Comparison of ENCODE assay signal across 20 mouse cellular contexts in the genomic region with DNA sequence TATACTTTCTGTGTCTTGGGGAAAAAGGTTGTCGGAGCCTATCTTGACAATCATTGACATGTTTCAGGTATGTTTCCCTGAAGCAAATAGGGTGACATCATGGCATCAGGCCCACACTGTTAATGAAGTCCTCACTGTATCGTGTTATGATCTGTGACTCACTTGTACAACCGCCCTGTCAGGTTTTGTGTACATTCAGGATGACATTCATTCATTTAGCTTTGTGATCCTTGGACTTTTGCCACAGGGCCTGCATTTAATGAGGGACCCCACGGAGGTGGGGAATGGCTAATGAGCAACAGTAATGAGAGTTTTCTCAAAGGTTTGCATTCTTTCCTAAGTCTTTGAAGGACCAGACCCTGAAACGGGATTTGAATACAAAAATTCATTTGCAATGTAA. TPM values are rescaled to one million over a fixed set of nuclear protein-coding genes. Genes with fewer than 3 reads are reported as not detected.
DNase-seq lines count a peak whose midpoint lies in the region; ATAC-seq lines count a peak whose summit lies in the region.
"Had no signal": no experiment of that assay in that cellular context is flagged by ENCODE, and none has a peak within 500 bp of the region (broad histone marks: within the 10 kb centered on the region; RNA-seq: fewer than 3 reads in every experiment).

No protein-coding gene starts in this region.

- H3K27ac ChIP-seq in hindbrain, embryonic 14.5 days, result no peak overlapping the region
- no peak overlapping the region for H3K27ac ChIP-seq in hindbrain, embryonic 13.5 days
- no peak overlapping the region for H3K27ac ChIP-seq in midbrain, embryonic 15.5 days
- H3K27ac ChIP-seq: embryonic facial prominence, embryonic 15.5 days; liver, embryonic 14.5 days had no signal

- no peak overlapping the region for H3K4me3 ChIP-seq in hindbrain, embryonic 14.5 days (replicated peaks; ENCODE audit: low read length)
- no peak overlapping the region for H3K4me3 ChIP-seq in hindbrain, embryonic 13.5 days
- no peak overlapping the region for H3K4me3 ChIP-seq in midbrain, embryonic 15.5 days
- H3K4me3 ChIP-seq: embryonic facial prominence, embryonic 15.5 days had no signal

- no peak overlapping the region for H3K9ac ChIP-seq in hindbrain, embryonic 14.5 days
- no peak overlapping the region for H3K9ac ChIP-seq in hindbrain, embryonic 13.5 days
- H3K9ac ChIP-seq in midbrain, embryonic 15.5 days, result no peak overlapping the region
- H3K9ac ChIP-seq: embryonic facial prominence, embryonic 15.5 days; liver, embryonic 14.5 days had no signal

- whole genome bisulfite sequencing in hindbrain, embryonic 14.5 days, result 42% methylated on average over 5 of the region's 5 CpGs
- 44% methylated on average over 5 of the region's 5 CpGs for WGBS in hindbrain, embryonic 13.5 days
- whole genome bisulfite sequencing in midbrain, embryonic 15.5 days, result 39% methylated on average over 5 of the region's 5 CpGs

- H3K27me3 ChIP-seq in hindbrain, embryonic 14.5 days (ENCODE audit: control insufficient read depth, insufficient read depth, low read length), result no peaks in the 10 kb centered on the region
- no peaks in the 10 kb centered on the region for H3K27me3 ChIP-seq in hindbrain, embryonic 13.5 days
- no peaks in the 10 kb centered on the region for H3K27me3 ChIP-seq in midbrain, embryonic 15.5 days (replicated peaks)
- H3K27me3 ChIP-seq: embryonic facial prominence, embryonic 15.5 days had no signal

- H3K36me3 ChIP-seq in hindbrain, embryonic 14.5 days (replicated peaks; ENCODE audit: control insufficient read depth, insufficient read depth), result no peaks in the 10 kb centered on the region
- no peaks in the 10 kb centered on the region for H3K36me3 ChIP-seq in hindbrain, embryonic 13.5 days
- H3K36me3 ChIP-seq in midbrain, embryonic 15.5 days (replicated peaks), result no peaks in the 10 kb centered on the region
- H3K36me3 ChIP-seq: embryonic facial prominence, embryonic 15.5 days had no signal

- DNase-seq in hindbrain, embryonic 14.5 days (ENCODE audit: low spot score), result peak; percentile 45
- DNase-seq in urinary bladder, postnatal 14 days (ENCODE audit: low spot score), result peak; percentile 51
- DNase-seq in urinary bladder, adult 2 months (ENCODE audit: low spot score), result no peak
- no peak for DNase-seq in ovary, postnatal 36 days (ENCODE audit: low spot score)
- DNase-seq in right cerebral cortex, postnatal 4 days, result no peak
- no peak for DNase-seq in kidney, adult 18-20 months
- DNase-seq: cerebellum, adult 11-12 months; kidney, adult 8-10 months; layer of hippocampus, postnatal 36 days; left cerebral cortex, postnatal 4 days; lung, postnatal 14 days; spleen, adult 18-20 months; thymus, postnatal 36 days had no signal

- H3K9me3 ChIP-seq in hindbrain, embryonic 14.5 days (ENCODE audit: control insufficient read depth, low read length), result no peaks in the 10 kb centered on the region
- no peaks in the 10 kb centered on the region for H3K9me3 ChIP-seq in hindbrain, embryonic 13.5 days
- H3K9me3 ChIP-seq in midbrain, embryonic 15.5 days, result no peaks in the 10 kb centered on the region
- H3K9me3 ChIP-seq: embryonic facial prominence, embryonic 15.5 days had no signal

- H3K4me2 ChIP-seq in hindbrain, embryonic 14.5 days (replicated peaks), result no peak overlapping the region
- H3K4me2 ChIP-seq in hindbrain, embryonic 13.5 days, result no peak overlapping the region
- H3K4me2 ChIP-seq in midbrain, embryonic 15.5 days, result no peak overlapping the region
- H3K4me2 ChIP-seq: embryonic facial prominence, embryonic 15.5 days had no signal

- 0 out of 2 replicates have a peak, but pooled peaks cover 4% of the 10 kb centered on the region for H3K4me1 ChIP-seq in hindbrain, embryonic 14.5 days (replicated peaks; ENCODE audit: control insufficient read depth, insufficient read depth, low read length)
- H3K4me1 ChIP-seq in hindbrain, embryonic 13.5 days (replicated peaks), result peaks cover 4% of the 10 kb centered on the region; the same call in 1 of the 2 replicates
- 0 out of 2 replicates have a peak, but pooled peaks cover 2% of the 10 kb centered on the region for H3K4me1 ChIP-seq in midbrain, embryonic 15.5 days
- H3K4me1 ChIP-seq: embryonic facial prominence, embryonic 15.5 days had no signal

- peak; percentile 37; the same call in 1 of the 2 replicates for ATAC-seq in hindbrain, embryonic 14.5 days (ENCODE audit: low FRiP score)
- no peak for ATAC-seq in hindbrain, embryonic 13.5 days (ENCODE audit: low FRiP score)
- ATAC-seq in midbrain, embryonic 15.5 days (replicated peaks), result peak; percentile 70

RNA-seq across cellular contexts. Expression of a gene that starts 7.8 kb away (rescaled TPM):
- polyA plus RNA-seq in hindbrain, embryonic 14.5 days (2014; fragmentation: Nextera tagmentation; extraction: Ambion mirVana), result not detected in 2 replicates
- not detected in 2 replicates for polyA plus RNA-seq in hindbrain, embryonic 13.5 days (2015; fragmentation: Nextera tagmentation; extraction: Ambion mirVana)
- not detected in 2 replicates for polyA plus RNA-seq in urinary bladder, adult 2 months (2012; rRNA removed)
- polyA plus RNA-seq in midbrain, embryonic 15.5 days (2015; fragmentation: Nextera tagmentation; extraction: Ambion mirVana), result not detected in 2 replicates
- polyA plus RNA-seq: embryonic facial prominence, embryonic 15.5 days; frontal cortex, adult 2 months; testis, adult 2 months had no signal

RNA-seq across cellular contexts. Expression of a gene that starts 23.6 kb away (rescaled TPM):
- polyA plus RNA-seq in hindbrain, embryonic 14.5 days (2014; fragmentation: Nextera tagmentation; extraction: Ambion mirVana), result 7.0 and 7.2 TPM in 2 replicates
- 2.9 and 3.6 TPM in 2 replicates for polyA plus RNA-seq in hindbrain, embryonic 13.5 days (2015; fragmentation: Nextera tagmentation; extraction: Ambion mirVana)
- 13.8 and 16.7 TPM in 2 replicates for polyA plus RNA-seq in urinary bladder, adult 2 months (2012; rRNA removed)
- 4.0 and 4.2 TPM in 2 replicates for polyA plus RNA-seq in midbrain, embryonic 15.5 days (2015; fragmentation: Nextera tagmentation; extraction: Ambion mirVana)

RNA-seq across cellular contexts. Expression of a gene that starts 34.7 kb away (rescaled TPM):
- polyA plus RNA-seq in hindbrain, embryonic 14.5 days (2014; fragmentation: Nextera tagmentation; extraction: Ambion mirVana), result not detected in 2 replicates
- not detected in 2 replicates for polyA plus RNA-seq in hindbrain, embryonic 13.5 days (2015; fragmentation: Nextera tagmentation; extraction: Ambion mirVana)
- 0.84 and 0.89 TPM in 2 replicates for polyA plus RNA-seq in urinary bladder, adult 2 months (2012; rRNA removed)
- polyA plus RNA-seq in midbrain, embryonic 15.5 days (2015; fragmentation: Nextera tagmentation; extraction: Ambion mirVana), result 0.81 TPM in 1 of 2 replicates, not detected in the other
- polyA plus RNA-seq: embryonic facial prominence, embryonic 15.5 days; heart, embryonic 14.5 days had no signal

RNA-seq across cellular contexts. Expression of a gene that starts 49.2 kb away (rescaled TPM):
- 4.0 and 4.1 TPM in 2 replicates for polyA plus RNA-seq in hindbrain, embryonic 14.5 days (2014; fragmentation: Nextera tagmentation; extraction: Ambion mirVana)
- polyA plus RNA-seq in hindbrain, embryonic 13.5 days (2015; fragmentation: Nextera tagmentation; extraction: Ambion mirVana), result 3.6 and 4.0 TPM in 2 replicates
- polyA plus RNA-seq in urinary bladder, adult 2 months (2012; rRNA removed), result 3.4 and 3.5 TPM in 2 replicates
- polyA plus RNA-seq in midbrain, embryonic 15.5 days (2015; fragmentation: Nextera tagmentation; extraction: Ambion mirVana), result 5.3 and 5.8 TPM in 2 replicates

Comparison
In these comparisons a context has a peak if more than half of its experiments do, and no peak if none do; other contexts are left out.
1. DNase-seq: peak in hindbrain, embryonic 14.5 days (single experiment) and urinary bladder, postnatal 14 days (single experiment); none in urinary bladder, adult 2 months (single experiment), ovary, postnatal 36 days (single experiment), right cerebral cortex, postnatal 4 days (single experiment) and kidney, adult 18-20 months (single experiment).